Comparison of ENCODE assay signal across 23 mouse cellular contexts in the genomic region with DNA sequence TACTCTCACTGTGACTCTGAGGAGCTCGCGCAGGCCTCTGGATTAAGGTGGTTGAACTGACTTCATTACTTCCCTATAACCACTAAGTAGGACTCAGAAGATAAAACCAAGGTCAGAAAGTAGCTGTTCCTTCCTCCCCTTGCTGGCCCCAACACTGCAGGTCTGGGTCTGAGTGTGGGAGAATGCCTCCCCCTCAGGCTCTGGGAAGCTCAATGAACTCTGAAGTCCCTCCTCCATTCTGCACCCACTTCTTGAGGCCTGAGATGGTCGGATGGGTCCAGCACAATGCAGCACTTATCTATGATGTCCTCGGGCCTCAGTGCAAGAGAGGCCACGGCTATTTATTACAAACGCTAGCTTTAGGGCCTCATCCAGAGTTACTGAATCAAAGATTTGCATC. TPM values are rescaled to one million over a fixed set of nuclear protein-coding genes. Genes with fewer than 3 reads are reported as not detected.
DNase-seq lines count a peak whose midpoint lies in the region; ATAC-seq and TF ChIP-seq lines count a peak whose summit lies in the region.
"Had no signal": no experiment of that assay in that cellular context is flagged by ENCODE, and none has a peak within 500 bp of the region (broad histone marks: within the 10 kb centered on the region; RNA-seq: fewer than 3 reads in every experiment).

No protein-coding gene starts in this region.

- H3K9ac ChIP-seq in heart, embryonic 12.5 days, result no peak overlapping the region
- H3K9ac ChIP-seq in intestine, embryonic 16.5 days (ENCODE audit: low read depth, low read length), result no peak overlapping the region
- no peak overlapping the region for H3K9ac ChIP-seq in intestine, postnatal 0 days (ENCODE audit: low read depth, low read length)
- no peak overlapping the region for H3K9ac ChIP-seq in forebrain, postnatal 0 days
- 0 out of 2 replicates have a peak overlapping the region, but pooled peaks have one; percentile 44 for H3K9ac ChIP-seq in midbrain, postnatal 0 days (replicated peaks; ENCODE audit: low read length, poor library complexity, severe bottlenecking)
- H3K9ac ChIP-seq: lung, embryonic 14.5 days; stomach, embryonic 15.5 days had no signal

- 42% methylated on average over 6 of the region's 6 CpGs for WGBS in heart, embryonic 12.5 days
- WGBS in intestine, embryonic 16.5 days, result 64% methylated on average over 6 of the region's 6 CpGs
- WGBS in intestine, postnatal 0 days, result 58% methylated on average over 6 of the region's 6 CpGs
- WGBS in forebrain, postnatal 0 days, result 72% methylated on average over 6 of the region's 6 CpGs
- 69% methylated on average over 6 of the region's 6 CpGs for WGBS in midbrain, postnatal 0 days

- H3K9me3 ChIP-seq in heart, embryonic 12.5 days (replicated peaks), result no peaks in the 10 kb centered on the region
- H3K9me3 ChIP-seq in intestine, embryonic 16.5 days (ENCODE audit: control insufficient read depth, low read length), result no peaks in the 10 kb centered on the region
- H3K9me3 ChIP-seq in intestine, postnatal 0 days (ENCODE audit: control insufficient read depth), result no peaks in the 10 kb centered on the region
- no peaks in the 10 kb centered on the region for H3K9me3 ChIP-seq in forebrain, postnatal 0 days (ENCODE audit: low read length)
- H3K9me3 ChIP-seq in midbrain, postnatal 0 days (ENCODE audit: low read length), result no peaks in the 10 kb centered on the region
- H3K9me3 ChIP-seq: stomach, embryonic 15.5 days had no signal

- ATAC-seq in heart, embryonic 12.5 days (ENCODE audit: insufficient number of reproducible peaks, low FRiP score), result no peak
- ATAC-seq in intestine, embryonic 16.5 days, result peak; percentile 7; the same call in 1 of the 2 replicates
- no peak for ATAC-seq in intestine, postnatal 0 days
- ATAC-seq in forebrain, postnatal 0 days, result no peak
- ATAC-seq in midbrain, postnatal 0 days (ENCODE audit: low FRiP score), result no peak
- ATAC-seq: inflammation-experienced regulatory T-cells, adult 6 months; Patski had no signal

- H3K4me2 ChIP-seq in heart, embryonic 12.5 days, result peak overlapping the region; percentile 38; the same call in 1 of the 2 replicates
- H3K4me2 ChIP-seq in intestine, embryonic 16.5 days (ENCODE audit: low read depth, low read length), result no peak overlapping the region
- no peak overlapping the region for H3K4me2 ChIP-seq in intestine, postnatal 0 days (replicated peaks; ENCODE audit: low read depth)
- no peak overlapping the region for H3K4me2 ChIP-seq in forebrain, postnatal 0 days (ENCODE audit: low read depth)
- no peak overlapping the region for H3K4me2 ChIP-seq in midbrain, postnatal 0 days (ENCODE audit: low read depth, low read length, poor library complexity, severe bottlenecking)
- H3K4me2 ChIP-seq: lung, embryonic 14.5 days; stomach, embryonic 15.5 days had no signal

- no peak for TF ChIP-seq CTCF in intestine, postnatal 0 days (IDR thresholded peaks at IDR 0.05; ENCODE audit: low read depth)
- TF ChIP-seq CTCF in forebrain, postnatal 0 days (IDR thresholded peaks at IDR 0.05; ENCODE audit: low read depth), result no peak
- no peak for TF ChIP-seq CTCF in midbrain, postnatal 0 days (IDR thresholded peaks at IDR 0.05)

- peak overlapping the region; percentile 67 for H3K27ac ChIP-seq in heart, embryonic 12.5 days (ENCODE audit: poor library complexity, severe bottlenecking)
- H3K27ac ChIP-seq in intestine, embryonic 16.5 days (ENCODE audit: low read length), result no peak overlapping the region
- H3K27ac ChIP-seq in intestine, postnatal 0 days (ENCODE audit: low read depth, low read length), result no peak overlapping the region
- 0 out of 2 replicates have a peak overlapping the region, but pooled peaks have one; percentile 88 for H3K27ac ChIP-seq in forebrain, postnatal 0 days (ENCODE audit: low read depth, low read length)
- peak overlapping the region; percentile 91 for H3K27ac ChIP-seq in midbrain, postnatal 0 days (ENCODE audit: low read depth, low read length)
- H3K27ac ChIP-seq: stomach, embryonic 15.5 days had no signal

- H3K27me3 ChIP-seq in heart, embryonic 12.5 days (replicated peaks), result no peaks in the 10 kb centered on the region
- no peaks in the 10 kb centered on the region for H3K27me3 ChIP-seq in intestine, embryonic 16.5 days (replicated peaks; ENCODE audit: control insufficient read depth, insufficient read depth, low read length)
- no peaks in the 10 kb centered on the region for H3K27me3 ChIP-seq in intestine, postnatal 0 days (replicated peaks; ENCODE audit: control insufficient read depth, insufficient read depth, low read length)
- H3K27me3 ChIP-seq in forebrain, postnatal 0 days (ENCODE audit: insufficient read depth, low read length), result no peaks in the 10 kb centered on the region
- H3K27me3 ChIP-seq in midbrain, postnatal 0 days (ENCODE audit: insufficient read depth, low read length), result no peaks in the 10 kb centered on the region
- H3K27me3 ChIP-seq: Patski; stomach, embryonic 15.5 days had no signal

- peaks cover 79% of the 10 kb centered on the region for H3K36me3 ChIP-seq in heart, embryonic 12.5 days
- peaks cover 31% of the 10 kb centered on the region for H3K36me3 ChIP-seq in intestine, embryonic 16.5 days (ENCODE audit: control insufficient read depth, insufficient read depth, low read length)
- H3K36me3 ChIP-seq in intestine, postnatal 0 days (ENCODE audit: control insufficient read depth, insufficient read depth), result peaks cover 58% of the 10 kb centered on the region
- H3K36me3 ChIP-seq in forebrain, postnatal 0 days (ENCODE audit: insufficient read depth), result peaks cover 37% of the 10 kb centered on the region
- peaks cover 51% of the 10 kb centered on the region for H3K36me3 ChIP-seq in midbrain, postnatal 0 days (ENCODE audit: insufficient read depth, low read length)

- DNase-seq in heart, adult 9 months (ENCODE audit: low spot score in 2 of 2), result no peak
- no peak for DNase-seq in forebrain, postnatal 0 days
- DNase-seq in midbrain, postnatal 0 days (ENCODE audit: low spot score), result no peak
- no peak for DNase-seq in urinary bladder, postnatal 10 days (ENCODE audit: low spot score)
- DNase-seq: B cell, adult 2 months; cerebellum, postnatal 25 days; kidney, postnatal 10 days; layer of hippocampus, adult 9-11 months; lung, embryonic 14.5 days; retina, postnatal 1 day had no signal

- H3K4me1 ChIP-seq in heart, embryonic 12.5 days (replicated peaks), result peaks cover 62% of the 10 kb centered on the region
- peaks cover 23% of the 10 kb centered on the region for H3K4me1 ChIP-seq in intestine, embryonic 16.5 days (ENCODE audit: control insufficient read depth, insufficient read depth, low read length)
- H3K4me1 ChIP-seq in intestine, postnatal 0 days (replicated peaks; ENCODE audit: control insufficient read depth, insufficient read depth, low read length), result no peaks in the 10 kb centered on the region
- H3K4me1 ChIP-seq in forebrain, postnatal 0 days (ENCODE audit: insufficient read depth), result peaks cover 30% of the 10 kb centered on the region
- H3K4me1 ChIP-seq in midbrain, postnatal 0 days (ENCODE audit: insufficient read depth, low read length), result peaks cover 29% of the 10 kb centered on the region

- no peak overlapping the region for H3K4me3 ChIP-seq in heart, embryonic 12.5 days
- H3K4me3 ChIP-seq in intestine, embryonic 16.5 days (ENCODE audit: low read length), result no peak overlapping the region
- no peak overlapping the region for H3K4me3 ChIP-seq in intestine, postnatal 0 days (ENCODE audit: low read depth, low read length)
- H3K4me3 ChIP-seq in forebrain, postnatal 0 days (ENCODE audit: low read depth, low read length), result no peak overlapping the region
- H3K4me3 ChIP-seq in midbrain, postnatal 0 days (ENCODE audit: low read depth, low read length), result no peak overlapping the region
- H3K4me3 ChIP-seq: erythroblast, embryonic 14.5 days; myocyte; stomach, embryonic 15.5 days had no signal

RNA-seq across cellular contexts. Expression of a gene that starts 9.8 kb away (rescaled TPM):
- 0.50 and 0.80 TPM in 2 replicates for polyA plus RNA-seq in heart, embryonic 12.5 days (2016; fragmentation: Nextera tagmentation; extraction: Ambion mirVana)
- 99.0 and 118 TPM in 2 replicates for polyA plus RNA-seq in intestine, embryonic 16.5 days (2015; fragmentation: Nextera tagmentation; extraction: Ambion mirVana)
- polyA plus RNA-seq in intestine, postnatal 0 days (2015; fragmentation: Nextera tagmentation; extraction: Ambion mirVana), result 221 and 224 TPM in 2 replicates
- total RNA-seq in forebrain, postnatal 0 days (2014; rRNA removed), result 0.38 TPM in 1 of 2 replicates, not detected in the other
- polyA plus RNA-seq in forebrain, postnatal 0 days (2015; fragmentation: Nextera tagmentation; extraction: Ambion mirVana), result 0.67 TPM in 1 of 2 replicates, not detected in the other
- total RNA-seq in midbrain, postnatal 0 days (2014; rRNA removed), result not detected in 2 replicates
- polyA plus RNA-seq in midbrain, postnatal 0 days (2015; fragmentation: Nextera tagmentation; extraction: Ambion mirVana), result 0.18 and 0.81 TPM in 2 replicates
- total RNA-seq: neutrophil, adult 5-6 weeks had no signal
- polyA plus RNA-seq: erythroblast, embryonic 14.5 days had no signal

RNA-seq across cellular contexts. Expression of a gene that starts 14.9 kb away (rescaled TPM):
- polyA plus RNA-seq in heart, embryonic 12.5 days (2016; fragmentation: Nextera tagmentation; extraction: Ambion mirVana), result 21.5 and 23.6 TPM in 2 replicates
- 19.7 and 20.5 TPM in 2 replicates for polyA plus RNA-seq in intestine, embryonic 16.5 days (2015; fragmentation: Nextera tagmentation; extraction: Ambion mirVana)
- 11.9 and 12.5 TPM in 2 replicates for polyA plus RNA-seq in intestine, postnatal 0 days (2015; fragmentation: Nextera tagmentation; extraction: Ambion mirVana)
- 37.2 and 51.4 TPM in 2 replicates for total RNA-seq in forebrain, postnatal 0 days (2014; rRNA removed)
- polyA plus RNA-seq in forebrain, postnatal 0 days (2015; fragmentation: Nextera tagmentation; extraction: Ambion mirVana), result 16.6 and 19.8 TPM in 2 replicates
- total RNA-seq in midbrain, postnatal 0 days (2014; rRNA removed), result 60.4 and 65.5 TPM in 2 replicates
- 23.5 TPM in 2 replicates for polyA plus RNA-seq in midbrain, postnatal 0 days (2015; fragmentation: Nextera tagmentation; extraction: Ambion mirVana)

RNA-seq across cellular contexts. Expression of a gene that starts 21.1 kb away (rescaled TPM):
- polyA plus RNA-seq in heart, embryonic 12.5 days (2016; fragmentation: Nextera tagmentation; extraction: Ambion mirVana), result 104 and 111 TPM in 2 replicates
- 52.0 and 53.0 TPM in 2 replicates for polyA plus RNA-seq in intestine, embryonic 16.5 days (2015; fragmentation: Nextera tagmentation; extraction: Ambion mirVana)
- 18.2 and 19.7 TPM in 2 replicates for polyA plus RNA-seq in intestine, postnatal 0 days (2015; fragmentation: Nextera tagmentation; extraction: Ambion mirVana)
- 61.6 and 84.6 TPM in 2 replicates for total RNA-seq in forebrain, postnatal 0 days (2014; rRNA removed)
- 27.3 and 46.8 TPM in 2 replicates for polyA plus RNA-seq in forebrain, postnatal 0 days (2015; fragmentation: Nextera tagmentation; extraction: Ambion mirVana)
- total RNA-seq in midbrain, postnatal 0 days (2014; rRNA removed), result 93.8 and 108 TPM in 2 replicates
- 58.0 and 66.1 TPM in 2 replicates for polyA plus RNA-seq in midbrain, postnatal 0 days (2015; fragmentation: Nextera tagmentation; extraction: Ambion mirVana)

RNA-seq across cellular contexts. Expression of a gene that starts 36.6 kb away (rescaled TPM):
- not detected in 2 replicates for polyA plus RNA-seq in heart, embryonic 12.5 days (2016; fragmentation: Nextera tagmentation; extraction: Ambion mirVana)
- polyA plus RNA-seq in intestine, embryonic 16.5 days (2015; fragmentation: Nextera tagmentation; extraction: Ambion mirVana), result not detected in 2 replicates
- not detected in 2 replicates for polyA plus RNA-seq in intestine, postnatal 0 days (2015; fragmentation: Nextera tagmentation; extraction: Ambion mirVana)
- not detected in 2 replicates for total RNA-seq in forebrain, postnatal 0 days (2014; rRNA removed)
- polyA plus RNA-seq in forebrain, postnatal 0 days (2015; fragmentation: Nextera tagmentation; extraction: Ambion mirVana), result not detected in 2 replicates
- total RNA-seq in midbrain, postnatal 0 days (2014; rRNA removed), result not detected in 2 replicates
- polyA plus RNA-seq in midbrain, postnatal 0 days (2015; fragmentation: Nextera tagmentation; extraction: Ambion mirVana), result not detected in 2 replicates
- total RNA-seq: adrenal gland, postnatal 4 days; megakaryocyte progenitor cell, adult 5-6 weeks; neutrophil, adult 5-6 weeks had no signal
- polyA plus RNA-seq: erythroblast, embryonic 14.5 days; gonadal fat pad, adult 2 months; inflammation-experienced regulatory T-cells, adult 6 months; limb, embryonic 14.5 days; lung, embryonic 14.5 days; myocyte; Patski; stomach, embryonic 15.5 days had no signal

Comparison
In these comparisons a context has a peak if more than half of its experiments do, and no peak if none do; other contexts are left out.
1. H3K27ac ChIP-seq: peak in heart, embryonic 12.5 days (single experiment), forebrain, postnatal 0 days (single experiment) and midbrain, postnatal 0 days (single experiment); none in intestine, embryonic 16.5 days (single experiment) and intestine, postnatal 0 days (single experiment).
2. RNA of a gene that starts 9.8 kb away (polyA plus RNA-seq): 221 to 224 TPM in intestine, postnatal 0 days and 99.0 to 118 TPM in intestine, embryonic 16.5 days; 0.18 to 0.81 TPM in midbrain, postnatal 0 days, 0.50 to 0.80 TPM in heart, embryonic 12.5 days and 0.67 TPM in forebrain, postnatal 0 days; every median in the first group is over 10 times any median in the second.